Mouse (Mus musculus) olfactory bulb, adult 2 months (tissue): ENCODE data around the gene Zc3h4. TPM values are rescaled to one million over a fixed set of nuclear protein-coding genes. Genes with fewer than 3 reads are reported as not detected.
A peak's percentile ranks its signal among the peaks of the same experiment; 100 is the strongest.

Experiments
- H3K27ac ChIP-seq: fragments of 200-500 bp; 2 replicates; pipeline ENCODE4 v1.5.1; 2012; ENCODE audit warnings: low read depth, low read length; ENCODE audit not compliant: insufficient read depth
- H3K4me1 ChIP-seq: fragments of 200-500 bp; 2 replicates; pipeline ENCODE4 v1.6.1; 2012; ENCODE audit warnings: low read length; ENCODE audit not compliant: control insufficient read depth, insufficient read depth
- H3K4me3 ChIP-seq: fragments of 200-500 bp; 2 replicates; pipeline ENCODE4 v1.5.1; 2012; ENCODE audit warnings: mild to moderate bottlenecking, low read depth, low read length, moderate library complexity; ENCODE audit not compliant: insufficient read depth
- CTCF ChIP-seq: fragments of 200-500 bp; IDR thresholded peaks from 2 replicates; pipeline ENCODE4 v1.5.1; 2012; ENCODE audit warnings: low read depth, mild to moderate bottlenecking, low read length, moderate library complexity; ENCODE audit not compliant: insufficient read depth
- POLR2A ChIP-seq: fragments of 200-500 bp; IDR thresholded peaks from 2 replicates; pipeline ENCODE4 v1.6.1; 2012; ENCODE audit warnings: mild to moderate bottlenecking, low read depth, low read length, moderate library complexity; ENCODE audit not compliant: insufficient read depth
- WGBS: fragments of 180-500 bp; shearing (Covaris S2); methylation state at CpG from one replicate; pipeline ENCODE4 v1.1.7; 2018; 5-methylcytosine and 5-hydroxymethylcytosine counted together
- polyA plus RNA-seq: library from polyadenylated mRNA; stranded (reverse); fragments of >200 nt; gene quantifications from 2 replicates; pipeline ENCODE4 v1.2.4, GENCODE M21; 2012; ENCODE audit warnings: low replicate concordance; ENCODE audit not compliant: missing spikeins, insufficient read depth, insufficient read length

Gene Zc3h4
- 372 TPM in 1 of 2 replicates, not detected in the other for polyA plus RNA-seq

GRCm38 (mm10) chr7:16400689-16401611, at the start of gene Zc3h4:
Gene Zc3h4 (plus strand): TSS chr7:16400910.
- WGBS, result 1% methylated on average over 73 of the region's 85 CpGs
- TF ChIP-seq CTCF, result no peak
- peak; percentile 51; the same call in 1 of the 2 replicates for TF ChIP-seq POLR2A
- Histone ChIP-seq H3K4me1 (peaks cover 23% of the 10 kb centered on the region), H3K4me3 (peak within 1 kb of the TSS; percentile 96), H3K27ac (peak within 1 kb of the TSS; percentile 100)

GRCm38 (mm10) chr7:16355854-16356594, 44.7 kb upstream of the Zc3h4 start:
- TF ChIP-seq CTCF (no peak), POLR2A (no peak)
- H3K4me3 ChIP-seq, result no peak overlapping the region
- 94% methylated on average over 3 of the region's 3 CpGs for WGBS
- H3K4me1 ChIP-seq, result no peaks in the 10 kb centered on the region
- H3K27ac ChIP-seq, result no peak overlapping the region

- TF ChIP-seq CTCF (no peak), POLR2A (no peak)
- H3K27ac ChIP-seq, result no peak overlapping the region
- no peaks in the 10 kb centered on the region for H3K4me1 ChIP-seq
- 86% methylated on average over 3 of the region's 3 CpGs for WGBS
- no peak overlapping the region for H3K4me3 ChIP-seq
Observed at GRCm38 (mm10) chr7:16357602-16358001, 43.1 kb upstream of the Zc3h4 start.

- peaks cover 7% of the 10 kb centered on the region for H3K4me1 ChIP-seq
- no peak overlapping the region for H3K4me3 ChIP-seq
- WGBS, result 44% methylated on average over 1 of the region's 1 CpGs
- no peak for TF ChIP-seq CTCF
- TF ChIP-seq POLR2A, result no peak
- H3K27ac ChIP-seq, result peak overlapping the region; percentile 76; the same call in 1 of the 2 replicates
Observed at GRCm38 (mm10) chr7:16364319-16364718, 36.4 kb upstream of the Zc3h4 start.

- Histone ChIP-seq H3K4me1 (peaks cover 7% of the 10 kb centered on the region), H3K27ac (peak overlapping the region; percentile 76), H3K4me3 (no peak overlapping the region)
- 32% methylated on average over 4 of the region's 4 CpGs for WGBS
- no peak for TF ChIP-seq CTCF
- TF ChIP-seq POLR2A, result no peak
Observed at GRCm38 (mm10) chr7:16364901-16365500, 35.7 kb upstream of the Zc3h4 start.

GRCm38 (mm10) chr7:16366133-16366646, 34.5 kb upstream of the Zc3h4 start:
- Histone ChIP-seq H3K27ac (peak overlapping the region; percentile 24; the same call in 1 of the 2 replicates), H3K4me1 (peaks cover 7% of the 10 kb centered on the region), H3K4me3 (no peak overlapping the region)
- WGBS, result 67% methylated on average over 10 of the region's 10 CpGs
- TF ChIP-seq CTCF, result no peak
- TF ChIP-seq POLR2A, result no peak

GRCm38 (mm10) chr7:16366669-16367068, 34.0 kb upstream of the Zc3h4 start:
- no peak overlapping the region for H3K27ac ChIP-seq
- H3K4me3 ChIP-seq, result no peak overlapping the region
- 77% methylated on average over 4 of the region's 4 CpGs for WGBS
- H3K4me1 ChIP-seq, result peaks cover 7% of the 10 kb centered on the region
- TF ChIP-seq POLR2A (no peak), CTCF (no peak)

GRCm38 (mm10) chr7:16368835-16369234, 31.9 kb upstream of the Zc3h4 start:
- TF ChIP-seq POLR2A (no peak), CTCF (no peak)
- Histone ChIP-seq H3K4me3 (no peak overlapping the region), H3K27ac (no peak overlapping the region), H3K4me1 (peaks cover 7% of the 10 kb centered on the region)
- 85% methylated on average over 2 of the region's 2 CpGs for WGBS

- WGBS, result 92% methylated on average over 2 of the region's 2 CpGs
- Histone ChIP-seq H3K27ac (no peak overlapping the region), H3K4me3 (no peak overlapping the region), H3K4me1 (0 out of 2 replicates have a peak, but pooled peaks cover 3% of the 10 kb centered on the region)
- TF ChIP-seq CTCF (no peak), POLR2A (no peak)
Observed at GRCm38 (mm10) chr7:16370596-16370995, 30.1 kb upstream of the Zc3h4 start.
